ENCODE assay signal across 22 mouse cellular contexts in genomic region chr6:108837081-108837480, GRCm38 (mm10). TPM values are rescaled to one million over a fixed set of nuclear protein-coding genes. Genes with fewer than 3 reads are reported as not detected.
A peak's percentile ranks its signal among the peaks of the same experiment; 100 is the strongest.
DNase-seq lines count a peak whose midpoint lies in the region; ATAC-seq lines count a peak whose summit lies in the region.
"Had no signal": no experiment of that assay in that cellular context is flagged by ENCODE, and none has a peak within 500 bp of the region (broad histone marks: within the 10 kb centered on the region; RNA-seq: fewer than 3 reads in every experiment).

No protein-coding gene starts in this region.

- H3K27ac ChIP-seq in liver, embryonic 15.5 days (replicated peaks), result peak overlapping the region; percentile 55
- peak overlapping the region; percentile 2; the same call in 1 of the 2 replicates for H3K27ac ChIP-seq in stomach, embryonic 16.5 days (ENCODE audit: low read length)
- H3K27ac ChIP-seq: embryonic facial prominence, embryonic 12.5 days; forebrain, embryonic 12.5 days; hindbrain, postnatal 0 days; limb, embryonic 13.5 days; neural tube, embryonic 12.5 days had no signal

- no peak overlapping the region for H3K4me3 ChIP-seq in liver, embryonic 15.5 days (replicated peaks)
- H3K4me3 ChIP-seq in stomach, embryonic 16.5 days (replicated peaks; ENCODE audit: low read length), result no peak overlapping the region
- H3K4me3 ChIP-seq: embryonic facial prominence, embryonic 12.5 days; forebrain, embryonic 12.5 days; heart, embryonic 12.5 days; limb, embryonic 13.5 days; lung, embryonic 15.5 days; neural tube, embryonic 12.5 days had no signal

- H3K27me3 ChIP-seq in liver, embryonic 15.5 days, result no peaks in the 10 kb centered on the region
- no peaks in the 10 kb centered on the region for H3K27me3 ChIP-seq in stomach, embryonic 16.5 days (ENCODE audit: control insufficient read depth, insufficient read depth, low read length)
- H3K27me3 ChIP-seq: embryonic facial prominence, embryonic 12.5 days; forebrain, embryonic 12.5 days; heart, embryonic 12.5 days; limb, embryonic 13.5 days; lung, embryonic 15.5 days; neural tube, embryonic 12.5 days had no signal

- ATAC-seq in liver, embryonic 15.5 days (ENCODE audit: insufficient read depth), result no peak
- no peak for ATAC-seq in stomach, embryonic 16.5 days (ENCODE audit: insufficient read depth, low FRiP score)
- ATAC-seq: hindbrain, postnatal 0 days had no signal

- DNase-seq in adrenal gland, adult 2 months, result peak; percentile 37
- no peak for DNase-seq in adrenal gland, postnatal 4 days (ENCODE audit: low spot score in 2 of 2)
- DNase-seq in liver, result no peak
- DNase-seq in fat pad, adult 2 months (ENCODE audit: extremely low read depth, low read depth, low spot score), result peak; percentile 72
- DNase-seq in MN1 (ENCODE audit: low spot score), result no peak
- DNase-seq: cerebellum, adult 18-20 months; cerebellum, postnatal 25 days; kidney, adult 9 months; kidney, postnatal 14 days; layer of hippocampus, postnatal 36 days; midbrain, embryonic 14.5 days; right cerebral cortex, postnatal 14 days; spleen, adult 18-20 months had no signal

- H3K36me3 ChIP-seq in liver, embryonic 15.5 days (replicated peaks), result peaks cover 37% of the 10 kb centered on the region
- peaks cover 3% of the 10 kb centered on the region; the same call in 1 of the 2 replicates for H3K36me3 ChIP-seq in stomach, embryonic 16.5 days (ENCODE audit: control insufficient read depth, insufficient read depth, low read length)

- WGBS in liver, embryonic 15.5 days (ENCODE audit: insufficient replicate concordance), result 67% methylated on average over 4 of the region's 4 CpGs
- WGBS in stomach, embryonic 16.5 days, result 81% methylated on average over 4 of the region's 4 CpGs

- H3K4me1 ChIP-seq in liver, embryonic 15.5 days (replicated peaks), result peaks cover 51% of the 10 kb centered on the region
- peaks cover 21% of the 10 kb centered on the region for H3K4me1 ChIP-seq in stomach, embryonic 16.5 days (ENCODE audit: control insufficient read depth, insufficient read depth, low read length)
- H3K4me1 ChIP-seq: forebrain, embryonic 12.5 days; heart, embryonic 12.5 days; neural tube, embryonic 12.5 days had no signal

- no peaks in the 10 kb centered on the region for H3K9me3 ChIP-seq in liver, embryonic 15.5 days (replicated peaks)
- H3K9me3 ChIP-seq in stomach, embryonic 16.5 days (replicated peaks; ENCODE audit: control insufficient read depth, low read length), result no peaks in the 10 kb centered on the region
- H3K9me3 ChIP-seq: embryonic facial prominence, embryonic 12.5 days; forebrain, embryonic 12.5 days; heart, embryonic 12.5 days; limb, embryonic 13.5 days; lung, embryonic 15.5 days; neural tube, embryonic 12.5 days had no signal

- peak overlapping the region; percentile 42 for H3K4me2 ChIP-seq in liver, embryonic 15.5 days
- no peak overlapping the region for H3K4me2 ChIP-seq in stomach, embryonic 16.5 days (ENCODE audit: low read depth, low read length)
- H3K4me2 ChIP-seq: embryonic facial prominence, embryonic 12.5 days; forebrain, embryonic 12.5 days; heart, embryonic 12.5 days; limb, embryonic 13.5 days; lung, embryonic 15.5 days; neural tube, embryonic 12.5 days had no signal

- no peak overlapping the region for H3K9ac ChIP-seq in liver, embryonic 15.5 days
- H3K9ac ChIP-seq in stomach, embryonic 16.5 days (ENCODE audit: low read length), result no peak overlapping the region
- H3K9ac ChIP-seq: embryonic facial prominence, embryonic 12.5 days; forebrain, embryonic 12.5 days; heart, embryonic 12.5 days; limb, embryonic 13.5 days; lung, embryonic 15.5 days; neural tube, embryonic 12.5 days had no signal

RNA-seq across cellular contexts. Expression of gene Edem1, which starts 8.6 kb away (rescaled TPM):
- 10 to 100 TPM; 37.3 to 53.9 TPM for total RNA-seq in adrenal gland, adult 2 months (2021)
- 24.5 and 29.4 TPM in 2 replicates for polyA plus RNA-seq in adrenal gland, adult 2 months (2012; rRNA removed)
- total RNA-seq in adrenal gland, postnatal 4 days (2021), result 10 to 100 TPM; 40.1 to 41.1 TPM
- polyA plus RNA-seq in liver, embryonic 15.5 days (2015; fragmentation: Nextera tagmentation; extraction: Ambion mirVana), result 18.5 and 18.9 TPM in 2 replicates
- polyA plus RNA-seq in stomach, embryonic 16.5 days (2015; fragmentation: Nextera tagmentation; extraction: Ambion mirVana), result 34.2 and 49.0 TPM in 2 replicates

RNA-seq across cellular contexts. Expression of gene Arl8b, which starts 54.2 kb away (rescaled TPM):
- 100 to 1,000 TPM; 120 to 128 TPM for total RNA-seq in adrenal gland, adult 2 months (2021)
- polyA plus RNA-seq in adrenal gland, adult 2 months (2012; rRNA removed), result 12.6 and 12.7 TPM in 2 replicates
- total RNA-seq in adrenal gland, postnatal 4 days (2021), result 10 to 100 TPM; 91.3 to 92.5 TPM
- polyA plus RNA-seq in liver, embryonic 15.5 days (2015; fragmentation: Nextera tagmentation; extraction: Ambion mirVana), result 31.0 and 32.7 TPM in 2 replicates
- polyA plus RNA-seq in stomach, embryonic 16.5 days (2015; fragmentation: Nextera tagmentation; extraction: Ambion mirVana), result 92.3 and 94.1 TPM in 2 replicates

Comparison
In these comparisons a context has a peak if more than half of its experiments do, and no peak if none do; other contexts are left out.
1. DNase-seq: peak in adrenal gland, adult 2 months (single experiment) and fat pad, adult 2 months (single experiment); none in adrenal gland, postnatal 4 days (0 of 2), liver (single experiment) and MN1 (single experiment).